Mouse (Mus musculus) midbrain, postnatal 0 days (tissue): ENCODE measurements at regions not wholly inside any gene's neighbourhood (a gene's known extent, or its start where the extent isn't known, plus 50 kb on each side); places are given as distances from the start of the nearest gene placed in this dataset.
A peak's percentile ranks its signal among the peaks of the same experiment; 100 is the strongest.

ENCODE experiments used
- ATAC-seq: fragments of 200-750 bp; cut with Nextera tagmentation; 2 replicates; pipeline ENCODE4 v1.8.0; 2017; ENCODE audit warnings: moderate number of reproducible peaks, mild to moderate bottlenecking, moderate TSS enrichment, moderate library complexity; ENCODE audit not compliant: low FRiP score
- DNase-seq: peaks from one replicate; pipeline ENCODE4 v3.0.0-alpha.2; 2015; ENCODE audit warnings: low spot score
- H3K27ac ChIP-seq: fragments of 300-500 bp; sonication (generic); 2 replicates; pipeline ENCODE4 v1.5.1; 2014; ENCODE audit warnings: low read depth, mild to moderate bottlenecking, low read length, mixed read lengths
- H3K27me3 ChIP-seq: fragments of 300-500 bp; sonication (generic); 2 replicates; pipeline ENCODE4 v1.6.1; 2014; ENCODE audit warnings: low read length, control low read depth, mixed read lengths; ENCODE audit not compliant: insufficient read depth
- H3K36me3 ChIP-seq: fragments of 300-500 bp; sonication (generic); 2 replicates; pipeline ENCODE4 v1.6.1; 2014; ENCODE audit warnings: low read length, control low read depth, mixed read lengths; ENCODE audit not compliant: insufficient read depth
- H3K4me1 ChIP-seq: fragments of 300-500 bp; sonication (generic); 2 replicates; pipeline ENCODE4 v1.6.1; 2014; ENCODE audit warnings: mild to moderate bottlenecking, control low read depth, antibody characterized with exemption, low read length, mixed read lengths; ENCODE audit not compliant: insufficient read depth
- H3K4me2 ChIP-seq: fragments of 300-500 bp; sonication (generic); 2 replicates; pipeline ENCODE4 v1.6.1; 2014; ENCODE audit warnings: low read depth, mild to moderate bottlenecking, low read length, mixed read lengths; ENCODE audit not compliant: poor library complexity, severe bottlenecking
- H3K4me3 ChIP-seq: fragments of 300-500 bp; sonication (generic); 2 replicates; pipeline ENCODE4 v1.5.1; 2014; ENCODE audit warnings: low read depth, mild to moderate bottlenecking, low read length, moderate library complexity
- H3K9ac ChIP-seq: fragments of 300-500 bp; sonication (generic); replicated peaks from 2 replicates; pipeline ENCODE4 v1.6.1; 2014; ENCODE audit warnings: mild to moderate bottlenecking, low read length, moderate library complexity, mixed read lengths; ENCODE audit not compliant: poor library complexity, severe bottlenecking
- H3K9me3 ChIP-seq: fragments of 300-500 bp; sonication (generic); 2 replicates; pipeline ENCODE4 v1.6.1; 2016; ENCODE audit warnings: low read length, control low read depth
- CTCF ChIP-seq: IDR thresholded peaks from 2 replicates; pipeline ENCODE4 v1.5.1; 2016; ENCODE audit warnings: antibody characterized with exemption, mild to moderate bottlenecking
- WGBS: fragments of 180-500 bp; shearing (Covaris S2); extraction: QIAGEN DNeasy Blood & Tissue Kit; methylation state at CpG from one replicate; pipeline ENCODE4 v1.1.7; 2014; 5-methylcytosine and 5-hydroxymethylcytosine counted together

GRCm38 (mm10) chr13:48398617-48399016 lies 114.6 kb downstream of the Zfp169 start:
- ATAC-seq: no peak
- no peaks in the 10 kb centered on the region for H3K9me3 ChIP-seq
- no peaks in the 10 kb centered on the region for H3K36me3 ChIP-seq
- H3K27ac ChIP-seq: no peak overlapping the region
- 86% methylated on average over 3 of the region's 3 CpGs for WGBS
- no peak overlapping the region for H3K4me2 ChIP-seq
- no peaks in the 10 kb centered on the region; the same call in 1 of the 2 replicates for H3K4me1 ChIP-seq
- no peak overlapping the region for H3K4me3 ChIP-seq
- no peak for TF ChIP-seq CTCF
- H3K27me3 ChIP-seq: no peaks in the 10 kb centered on the region
- no peak overlapping the region for H3K9ac ChIP-seq
- DNase-seq: no peak

GRCm38 (mm10) chr13:48402316-48402715 lies 110.9 kb downstream of the Zfp169 start:
- Histone ChIP-seq H3K9ac (no peak overlapping the region), H3K36me3 (no peaks in the 10 kb centered on the region), H3K27ac (no peak overlapping the region), H3K4me3 (no peak overlapping the region), H3K9me3 (no peaks in the 10 kb centered on the region), H3K27me3 (no peaks in the 10 kb centered on the region), H3K4me2 (no peak overlapping the region), H3K4me1 (no peaks in the 10 kb centered on the region; the same call in 1 of the 2 replicates)
- no peak for TF ChIP-seq CTCF
- WGBS: 16% methylated on average over 5 of the region's 5 CpGs
- no peak for ATAC-seq
- DNase-seq: no peak

GRCm38 (mm10) chr13:48422438-48423329 lies 90.6 kb downstream of the Zfp169 start:
- H3K27me3 ChIP-seq: no peaks in the 10 kb centered on the region
- TF ChIP-seq CTCF: no peak
- H3K9me3 ChIP-seq: no peaks in the 10 kb centered on the region
- H3K4me3 ChIP-seq: no peak overlapping the region
- no peaks in the 10 kb centered on the region for H3K4me1 ChIP-seq
- WGBS: 37% methylated on average over 9 of the region's 9 CpGs
- no peak overlapping the region for H3K4me2 ChIP-seq
- H3K9ac ChIP-seq: no peak overlapping the region
- ATAC-seq: no peak; the same call in 1 of the 2 replicates
- H3K27ac ChIP-seq: no peak overlapping the region
- DNase-seq: peak; percentile 72
- no peaks in the 10 kb centered on the region for H3K36me3 ChIP-seq

GRCm38 (mm10) chr13:48426816-48427215 lies 86.4 kb downstream of the Zfp169 start:
- no peaks in the 10 kb centered on the region for H3K4me1 ChIP-seq
- ATAC-seq: no peak
- no peak overlapping the region for H3K4me2 ChIP-seq
- H3K9me3 ChIP-seq: no peaks in the 10 kb centered on the region
- no peak for TF ChIP-seq CTCF
- WGBS: 75% methylated on average over 5 of the region's 5 CpGs
- H3K9ac ChIP-seq: no peak overlapping the region
- DNase-seq: no peak
- no peak overlapping the region for H3K4me3 ChIP-seq
- H3K27me3 ChIP-seq: no peaks in the 10 kb centered on the region
- no peaks in the 10 kb centered on the region for H3K36me3 ChIP-seq
- H3K27ac ChIP-seq: no peak overlapping the region

- H3K9me3 ChIP-seq: no peaks in the 10 kb centered on the region
- WGBS: 72% methylated on average over 14 of the region's 14 CpGs
- no peaks in the 10 kb centered on the region for H3K27me3 ChIP-seq
- H3K27ac ChIP-seq: no peak overlapping the region
- H3K4me3 ChIP-seq: no peak overlapping the region
- TF ChIP-seq CTCF: no peak
- H3K4me2 ChIP-seq: no peak overlapping the region
- no peaks in the 10 kb centered on the region for H3K4me1 ChIP-seq
- H3K36me3 ChIP-seq: no peaks in the 10 kb centered on the region
- ATAC-seq (0 out of 2 replicates have a peak, but pooled peaks have one; percentile 38), DNase-seq (no peak)
- no peak overlapping the region for H3K9ac ChIP-seq
These were observed 76.4 kb downstream of the Zfp169 start for GRCm38 (mm10) chr13:48436659-48437345.
